Mouse (Mus musculus): ENCODE measurements around the gene Olfr825. TPM values are rescaled to one million over a fixed set of nuclear protein-coding genes. Genes with fewer than 3 reads are reported as not detected.

Gene Olfr825
- polyA plus RNA-seq, 1 experiment from 2014 or later: not detected

Other genes starting within 250 kb of the Olfr825 start
- not detected in 2 replicates for gene Olfr818, start 217.7 kb downstream of the Olfr825 start, polyA plus RNA-seq (2015; fragmentation: Nextera tagmentation; extraction: Ambion mirVana)
- not detected in 2 replicates for gene Olfr819, start 199.5 kb downstream of the Olfr825 start, polyA plus RNA-seq (2015; fragmentation: Nextera tagmentation; extraction: Ambion mirVana)
- gene Olfr247, start 190.6 kb downstream of the Olfr825 start, polyA plus RNA-seq (2015; fragmentation: Nextera tagmentation; extraction: Ambion mirVana): not detected in 2 replicates
- not detected in 2 replicates for gene Gm10310, start 181.7 kb downstream of the Olfr825 start, polyA plus RNA-seq (2015; fragmentation: Nextera tagmentation; extraction: Ambion mirVana)
- gene Olfr820, start 154.1 kb downstream of the Olfr825 start, polyA plus RNA-seq (2015; fragmentation: Nextera tagmentation; extraction: Ambion mirVana): not detected in 2 replicates
- not detected in 2 replicates for gene Olfr821, start 136.4 kb downstream of the Olfr825 start, polyA plus RNA-seq (2015; fragmentation: Nextera tagmentation; extraction: Ambion mirVana)
- gene Olfr822, start 95.6 kb downstream of the Olfr825 start, polyA plus RNA-seq (2015; fragmentation: Nextera tagmentation; extraction: Ambion mirVana): not detected in 2 replicates
- not detected in 2 replicates for gene Olfr823, start 51.4 kb downstream of the Olfr825 start, polyA plus RNA-seq (2015; fragmentation: Nextera tagmentation; extraction: Ambion mirVana)
- not detected in 2 replicates for gene Olfr824, start 36.8 kb downstream of the Olfr825 start, polyA plus RNA-seq (2015; fragmentation: Nextera tagmentation; extraction: Ambion mirVana)
- gene Olfr826, start 17.4 kb upstream of the Olfr825 start, polyA plus RNA-seq (2015; fragmentation: Nextera tagmentation; extraction: Ambion mirVana): not detected in 2 replicates
- gene Olfr827, start 47.6 kb upstream of the Olfr825 start, polyA plus RNA-seq (2015; fragmentation: Nextera tagmentation; extraction: Ambion mirVana): not detected in 2 replicates
- gene Neurod4, start 113.5 kb upstream of the Olfr825 start, polyA plus RNA-seq (2015; fragmentation: Nextera tagmentation; extraction: Ambion mirVana): not detected in 2 replicates
- 2.7 and 8.1 TPM in 2 replicates for gene Tespa1, start 156.1 kb upstream of the Olfr825 start, polyA plus RNA-seq (2015; fragmentation: Nextera tagmentation; extraction: Ambion mirVana)
- 0.02 and 0.03 TPM in 2 replicates for gene Vmn2r84, start 227.6 kb upstream of the Olfr825 start, polyA plus RNA-seq (2015; fragmentation: Nextera tagmentation; extraction: Ambion mirVana)